Comparison of ENCODE assay signal across 14 mouse cellular contexts in the genomic region with DNA sequence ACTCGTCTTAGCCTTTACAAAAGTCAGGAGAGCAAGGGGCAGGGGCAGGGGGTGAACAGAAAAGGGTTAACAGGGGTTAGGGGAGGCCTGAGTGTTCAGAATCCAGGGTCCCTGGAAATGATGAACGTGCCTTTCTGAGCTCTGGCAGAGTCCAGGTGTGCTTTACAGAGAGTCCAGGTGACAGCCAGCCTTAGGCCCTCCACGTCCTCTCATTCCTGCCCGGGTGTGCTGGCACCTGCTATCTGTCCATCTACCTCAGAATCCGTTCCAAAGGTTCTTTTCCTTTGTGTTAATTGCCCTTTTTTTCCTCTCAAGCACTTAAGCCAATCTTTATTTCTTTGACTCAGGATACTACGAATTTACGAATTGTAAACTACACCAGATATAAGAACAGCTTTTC.
"Had no signal": no experiment of that assay in that cellular context is flagged by ENCODE, and none has a peak within 500 bp of the region (broad histone marks: within the 10 kb centered on the region; RNA-seq: fewer than 3 reads in every experiment).

No protein-coding gene starts in this region.

- H3K4me2 ChIP-seq: liver, embryonic 11.5 days; lung, embryonic 15.5 days; midbrain, embryonic 11.5 days; midbrain, embryonic 15.5 days; neural tube, embryonic 12.5 days had no signal

- DNase-seq: kidney, adult 9 months; lung, postnatal 14 days; right cerebral cortex, postnatal 14 days; thymus, adult 2 months; thymus, postnatal 25 days had no signal

- H3K36me3 ChIP-seq: lung, embryonic 15.5 days; midbrain, embryonic 15.5 days; neural tube, embryonic 12.5 days had no signal

- H3K9me3 ChIP-seq: limb, embryonic 10.5 days; lung, embryonic 15.5 days; megakaryocyte, embryonic 14.5 days; midbrain, embryonic 15.5 days; neural tube, embryonic 12.5 days had no signal

- H3K4me1 ChIP-seq: megakaryocyte, embryonic 14.5 days had no signal

- H3K9ac ChIP-seq: lung, embryonic 15.5 days; midbrain, embryonic 15.5 days; neural tube, embryonic 12.5 days had no signal

- ATAC-seq: midbrain, embryonic 15.5 days had no signal

- H3K27ac ChIP-seq: left cerebral cortex, adult 2 months; limb, embryonic 10.5 days; lung, embryonic 15.5 days; macrophage; midbrain, embryonic 15.5 days; neural tube, embryonic 12.5 days had no signal

- H3K27me3 ChIP-seq: lung, embryonic 15.5 days; midbrain, embryonic 15.5 days; neural tube, embryonic 12.5 days had no signal

- H3K4me3 ChIP-seq: left cerebral cortex, adult 2 months; limb, embryonic 10.5 days; lung, embryonic 15.5 days; megakaryocyte, embryonic 14.5 days; midbrain, embryonic 15.5 days; neural tube, embryonic 12.5 days had no signal
